Mouse (Mus musculus) liver, embryonic 14.5 days (tissue): ENCODE measurements around the gene Cgrrf1.

Experiments used
- CTCF ChIP-seq: IDR thresholded peaks from 2 replicates; pipeline ENCODE4 v1.5.1; 2016; ENCODE audit warnings: antibody characterized with exemption, low read depth, control low read depth
- EP300 ChIP-seq: IDR thresholded peaks from 2 replicates; pipeline ENCODE4 v1.6.1; 2016; ENCODE audit warnings: antibody characterized with exemption, low read depth

- TF ChIP-seq CTCF (no peak), EP300 (no peak)
These were observed 14.9 kb upstream of the Cgrrf1 start for GRCm38 (mm10) chr14:46816916-46817622.
